Mouse (Mus musculus) embryonic facial prominence, embryonic 10.5 days (tissue): Measurements from ENCODE around the gene Sfi1. TPM values are rescaled to one million over a fixed set of nuclear protein-coding genes. Genes with fewer than 3 reads are reported as not detected.
"Not testable (repeated sequence)": the region's sequence is repeated elsewhere in the genome, so short reads cannot be mapped to it uniquely, and the experiment has no call there.

Experiments
- DNase-seq: peaks from one replicate; pipeline ENCODE4 v3.0.0-alpha.2; 2017; ENCODE audit warnings: low spot score
- H3K27ac ChIP-seq: fragments of 300-500 bp; sonication (generic); replicated peaks from 2 replicates; pipeline ENCODE4 v1.5.1; 2016; ENCODE audit warnings: mild to moderate bottlenecking
- H3K27me3 ChIP-seq: fragments of 300-500 bp; sonication (generic); replicated peaks from 2 replicates; pipeline ENCODE4 v1.6.1; 2016; ENCODE audit warnings: low read depth, mild to moderate bottlenecking; ENCODE audit not compliant: poor library complexity, severe bottlenecking
- H3K36me3 ChIP-seq: fragments of 300-500 bp; sonication (generic); replicated peaks from 2 replicates; pipeline ENCODE4 v1.6.1; 2016; ENCODE audit warnings: mild to moderate bottlenecking, moderate library complexity
- H3K4me1 ChIP-seq: fragments of 300-500 bp; sonication (generic); 2 replicates; pipeline ENCODE4 v1.6.1; 2016
- H3K4me3 ChIP-seq: fragments of 300-500 bp; sonication (generic); 2 replicates; pipeline ENCODE4 v1.5.1; 2016; ENCODE audit warnings: mild to moderate bottlenecking, moderate library complexity
- H3K9me3 ChIP-seq: fragments of 300-500 bp; sonication (generic); 2 replicates; pipeline ENCODE4 v1.6.1; 2016; ENCODE audit warnings: mild to moderate bottlenecking
- WGBS: fragments of 180-500 bp; shearing (Covaris S2); methylation state at CpG from one replicate; pipeline ENCODE4 v1.1.7; 2016; 5-methylcytosine and 5-hydroxymethylcytosine counted together
- polyA plus RNA-seq: library from polyadenylated mRNA; unstranded; fragments of >200 nt; fragmentation: Nextera tagmentation; extraction: Ambion mirVana; gene quantifications from 2 replicates; pipeline ENCODE4 v1.2.1, GENCODE M21; 2016

The Sfi1 gene
- polyA plus RNA-seq, 1 experiment from 2014 or later = 12.1 TPM

DNA sequence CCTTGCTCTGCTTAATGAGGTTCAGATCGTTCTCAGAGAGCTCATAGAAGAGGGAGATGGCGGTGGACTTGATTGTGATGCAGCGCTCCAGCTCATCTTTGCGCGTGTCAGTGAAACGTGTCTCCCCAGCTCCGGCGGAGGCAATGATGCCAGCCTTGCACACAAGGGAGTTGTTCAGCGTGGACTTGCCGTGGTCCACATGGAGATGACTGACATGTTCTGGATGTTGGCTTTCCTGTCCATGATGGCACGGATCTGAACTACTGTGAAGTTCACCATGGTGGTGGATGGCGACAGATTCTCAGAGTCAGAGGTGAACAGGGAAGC, 42.6 kb downstream of the Sfi1 start:
- H3K9me3 ChIP-seq = peaks cover 20% of the 10 kb centered on the region
- 96% methylated on average over 12 of the region's 12 CpGs for WGBS
- H3K27me3 ChIP-seq, H3K4me3 ChIP-seq, H3K4me1 ChIP-seq, DNase-seq, H3K27ac ChIP-seq: not testable (repeated sequence)
- peaks cover 17% of the 10 kb centered on the region for H3K36me3 ChIP-seq

DNA sequence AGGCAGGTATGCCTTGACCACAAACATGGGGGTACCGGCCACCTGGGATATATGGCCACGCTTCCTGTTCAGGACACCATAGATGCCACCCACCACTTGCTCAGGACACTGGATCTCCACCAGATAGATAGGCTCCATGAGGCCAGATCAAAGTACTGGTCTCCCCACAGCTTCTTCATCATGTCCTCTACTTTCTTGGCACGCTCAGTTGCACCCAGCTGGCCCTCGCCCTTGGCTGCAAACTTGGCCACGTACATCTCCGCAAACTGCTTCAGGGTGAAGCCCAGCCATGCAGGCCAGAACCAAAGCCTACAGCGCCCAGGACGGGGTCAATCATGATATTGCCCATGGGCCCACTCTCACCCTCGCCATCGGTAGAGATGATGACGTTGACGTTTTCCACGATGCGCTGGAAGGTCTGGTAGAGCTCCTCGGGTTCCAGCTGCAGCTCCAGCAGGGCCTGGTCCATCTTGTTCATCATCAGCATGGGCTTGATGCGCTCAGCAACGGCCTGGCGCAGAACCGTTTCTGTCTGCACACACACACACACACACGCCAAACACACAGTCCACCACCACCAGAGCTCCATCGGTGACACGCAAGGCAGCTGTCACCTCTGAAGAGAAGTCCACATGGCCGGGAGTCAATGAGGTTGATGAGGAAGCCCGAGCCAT, 43.1 kb downstream of the Sfi1 start:
- Histone ChIP-seq H3K9me3 (peaks cover 20% of the 10 kb centered on the region), H3K36me3 (peaks cover 17% of the 10 kb centered on the region)
- not testable (repeated sequence) for H3K27ac ChIP-seq, H3K4me1 ChIP-seq, H3K27me3 ChIP-seq, H3K4me3 ChIP-seq, DNase-seq
- WGBS = 95% methylated on average over 24 of the region's 24 CpGs

DNA sequence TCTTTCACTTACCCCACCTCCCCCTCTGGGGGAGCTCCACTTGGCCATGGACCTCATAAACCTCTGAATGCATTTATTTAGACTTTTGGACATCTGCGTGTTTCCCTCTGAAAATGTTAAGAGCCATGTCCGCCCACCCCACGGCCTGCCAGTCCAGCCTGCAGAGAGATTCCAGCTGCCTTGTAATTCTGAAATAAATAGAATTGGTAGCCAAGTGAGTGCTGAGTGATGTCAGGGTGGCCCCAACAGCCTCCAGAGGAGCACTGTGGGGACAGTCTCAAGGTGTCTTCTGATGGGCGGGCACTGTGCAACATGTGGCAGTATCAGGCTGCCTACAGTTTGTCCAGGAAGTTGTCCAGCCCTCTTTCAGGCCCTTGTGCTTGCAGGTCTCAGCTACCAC, 43.8 kb downstream of the Sfi1 start:
- Histone ChIP-seq H3K9me3 (peaks cover 20% of the 10 kb centered on the region), H3K36me3 (peaks cover 17% of the 10 kb centered on the region)
- H3K27me3 ChIP-seq, H3K4me1 ChIP-seq, H3K4me3 ChIP-seq, DNase-seq, H3K27ac ChIP-seq: not testable (repeated sequence)
- WGBS = 96% methylated on average over 4 of the region's 4 CpGs

DNA sequence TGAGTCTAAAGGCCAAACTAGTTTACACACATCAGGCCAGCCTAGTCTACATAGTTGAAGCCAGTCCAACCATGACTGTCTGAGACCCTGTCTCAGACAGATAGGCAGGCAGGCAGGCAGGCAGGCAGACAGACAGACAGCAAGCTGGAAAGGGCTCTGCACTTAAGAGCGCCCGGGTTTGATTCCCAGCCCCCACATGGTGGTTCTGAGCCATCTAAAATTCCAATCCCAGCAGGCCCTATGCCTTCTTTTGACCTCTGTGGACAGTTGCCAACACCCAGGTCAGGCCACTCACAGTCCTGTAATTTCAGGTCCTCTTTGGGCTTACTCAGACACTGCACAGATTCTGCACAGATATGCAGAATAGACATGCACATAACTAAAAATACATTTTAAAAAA, 46.5 kb downstream of the Sfi1 start:
- not testable (repeated sequence) for H3K27ac ChIP-seq
- WGBS = 84% methylated on average over 2 of the region's 2 CpGs

DNA sequence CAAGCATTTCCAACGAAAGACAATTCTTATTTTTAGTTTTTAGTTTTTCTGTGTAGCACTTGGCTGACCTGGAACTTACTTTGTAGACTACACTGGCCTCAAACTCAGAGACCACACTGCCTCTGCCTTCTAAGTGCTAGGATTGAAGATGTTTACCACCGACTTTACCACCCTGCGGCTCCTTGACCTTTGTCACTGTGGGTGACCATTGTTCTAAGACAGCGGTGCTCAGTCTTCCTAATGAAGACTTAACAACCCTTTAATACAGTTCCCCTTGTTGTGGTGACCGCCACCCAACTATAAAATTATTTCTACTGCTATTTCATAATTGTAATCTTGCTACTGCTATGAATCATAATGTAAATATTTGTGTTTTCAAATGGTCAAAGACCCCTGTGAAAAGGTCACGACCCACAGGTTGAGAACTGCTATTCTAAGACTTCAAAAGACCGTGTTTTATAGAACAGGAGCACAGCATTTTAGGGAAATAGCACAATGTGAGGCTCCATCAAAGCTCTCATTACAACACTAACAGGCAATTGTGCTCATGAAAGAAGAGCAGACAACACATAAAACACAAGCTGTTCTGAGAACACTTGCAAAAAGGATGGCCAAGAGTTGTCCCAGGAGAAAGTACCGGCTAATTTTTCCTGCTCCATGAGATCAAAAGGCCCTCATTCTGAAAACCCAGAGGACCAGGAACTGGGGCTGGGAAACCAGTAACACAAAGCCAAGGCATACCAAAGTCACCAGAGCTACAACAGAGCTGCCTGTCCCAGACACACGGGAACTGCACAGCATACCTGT, 47.7 kb downstream of the Sfi1 start:
- H3K36me3 ChIP-seq, H3K27me3 ChIP-seq, DNase-seq, H3K4me3 ChIP-seq, H3K27ac ChIP-seq, H3K4me1 ChIP-seq: not testable (repeated sequence)
- peaks cover 18% of the 10 kb centered on the region for H3K9me3 ChIP-seq
- WGBS = 83% methylated on average over 9 of the region's 9 CpGs

More for the DNA sequence above, 46.5 kb downstream of the Sfi1 start:
- H3K4me1 ChIP-seq, H3K4me3 ChIP-seq, H3K27me3 ChIP-seq, DNase-seq: not testable (repeated sequence)
- H3K9me3 ChIP-seq = peaks cover 18% of the 10 kb centered on the region
- H3K36me3 ChIP-seq = peaks cover 11% of the 10 kb centered on the region

GRCm38 (mm10) chr11:3143984-3144383, 49.3 kb downstream of the Sfi1 start:
- peaks cover 13% of the 10 kb centered on the region for H3K9me3 ChIP-seq
- H3K36me3 ChIP-seq, H3K27ac ChIP-seq, H3K4me3 ChIP-seq, H3K27me3 ChIP-seq, DNase-seq, H3K4me1 ChIP-seq: not testable (repeated sequence)
- 88% methylated on average over 3 of the region's 3 CpGs for WGBS

GRCm38 (mm10) chr11:3142413-3142812, 50.9 kb downstream of the Sfi1 start:
- H3K27ac ChIP-seq, H3K36me3 ChIP-seq, DNase-seq, H3K4me3 ChIP-seq, H3K27me3 ChIP-seq, H3K4me1 ChIP-seq: not testable (repeated sequence)
- 86% methylated on average over 4 of the region's 5 CpGs for WGBS
- peaks cover 20% of the 10 kb centered on the region for H3K9me3 ChIP-seq

GRCm38 (mm10) chr11:3140967-3141535, 52.2 kb downstream of the Sfi1 start:
- not testable (repeated sequence) for H3K4me3 ChIP-seq, H3K4me1 ChIP-seq

DNA sequence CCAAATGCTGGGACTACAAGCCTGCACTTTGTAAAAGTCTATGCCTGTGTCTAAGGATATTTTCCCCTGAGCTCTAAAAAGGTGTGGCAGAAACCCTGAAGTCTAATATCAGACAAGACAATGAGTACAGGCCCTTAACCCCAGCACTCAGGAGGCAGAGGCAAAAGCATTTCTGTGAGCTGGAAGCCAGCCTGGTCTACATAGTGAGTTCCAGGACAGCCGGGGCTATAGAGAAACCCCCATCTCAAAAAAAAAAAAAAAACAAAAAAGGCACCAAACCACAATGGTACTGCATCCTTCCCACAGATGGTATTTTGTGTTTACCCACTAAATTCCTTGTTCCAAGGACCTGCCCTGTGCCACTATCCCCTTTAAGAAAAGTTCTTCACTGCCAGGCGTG, 54.9 kb downstream of the Sfi1 start:
- not testable (repeated sequence) for H3K27me3 ChIP-seq, H3K27ac ChIP-seq, H3K36me3 ChIP-seq, H3K4me1 ChIP-seq, DNase-seq, H3K4me3 ChIP-seq
- WGBS = 85% methylated on average over 2 of the region's 2 CpGs
- peaks cover 20% of the 10 kb centered on the region for H3K9me3 ChIP-seq

More at GRCm38 (mm10) chr11:3140967-3141535, 52.2 kb downstream of the Sfi1 start:
- H3K27me3 ChIP-seq, DNase-seq, H3K36me3 ChIP-seq, H3K27ac ChIP-seq: not testable (repeated sequence)
- H3K9me3 ChIP-seq = peaks cover 23% of the 10 kb centered on the region

DNA sequence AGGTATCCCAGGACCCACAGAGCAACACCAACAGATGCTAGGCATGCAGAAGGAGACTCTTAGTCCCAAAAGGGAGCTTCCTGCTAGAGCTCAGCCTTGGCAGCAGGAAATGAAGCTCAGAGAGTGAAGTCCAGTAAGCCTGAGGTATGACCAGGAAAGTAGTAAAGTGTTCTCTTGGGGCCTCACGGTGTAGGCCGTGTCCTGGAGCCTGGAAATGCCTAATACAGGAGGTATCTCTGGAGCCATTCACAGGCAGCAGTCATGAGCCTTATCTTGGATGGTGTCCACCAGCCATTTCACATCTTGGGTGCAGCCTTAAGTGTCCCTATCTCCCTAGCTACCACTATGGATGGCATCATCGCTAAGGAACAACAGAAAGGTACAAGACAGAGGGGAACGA, 56.0 kb downstream of the Sfi1 start:
- H3K9me3 ChIP-seq = peaks cover 21% of the 10 kb centered on the region
- H3K36me3 ChIP-seq, H3K27ac ChIP-seq, H3K4me3 ChIP-seq, H3K27me3 ChIP-seq, H3K4me1 ChIP-seq: not testable (repeated sequence)
- 91% methylated on average over 4 of the region's 4 CpGs for WGBS
- peak; percentile 35 for DNase-seq

DNA sequence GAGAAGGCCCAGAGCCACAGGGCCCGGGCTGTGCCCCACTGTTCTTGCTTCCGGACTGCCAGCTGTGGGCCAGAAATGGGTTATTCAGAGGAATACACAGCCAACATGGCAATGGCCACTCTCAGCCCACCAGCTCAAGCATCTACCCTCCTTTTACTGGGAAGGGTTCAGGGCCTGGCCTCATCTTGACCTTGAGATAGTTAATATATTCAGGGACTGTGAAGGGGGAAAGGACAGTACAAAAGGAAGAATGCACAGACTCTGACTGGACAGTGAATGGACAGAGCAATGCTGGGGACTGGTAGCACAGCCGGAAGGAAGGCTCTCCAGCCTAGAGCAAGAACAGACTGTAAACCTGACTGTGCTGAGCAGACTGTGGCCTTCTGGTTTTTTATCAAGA, 57.3 kb downstream of the Sfi1 start:
- not testable (repeated sequence) for H3K4me1 ChIP-seq, DNase-seq, H3K27me3 ChIP-seq, H3K27ac ChIP-seq, H3K4me3 ChIP-seq, H3K36me3 ChIP-seq
- peaks cover 20% of the 10 kb centered on the region for H3K9me3 ChIP-seq
- WGBS = 91% methylated on average over 3 of the region's 3 CpGs

GRCm38 (mm10) chr11:3135391-3135790, 57.9 kb downstream of the Sfi1 start:
- H3K4me1 ChIP-seq, H3K27ac ChIP-seq, DNase-seq, H3K27me3 ChIP-seq, H3K4me3 ChIP-seq: not testable (repeated sequence)
- Histone ChIP-seq H3K36me3 (peaks cover 13% of the 10 kb centered on the region), H3K9me3 (peaks cover 20% of the 10 kb centered on the region)
- WGBS = 97% methylated on average over 4 of the region's 7 CpGs

DNA sequence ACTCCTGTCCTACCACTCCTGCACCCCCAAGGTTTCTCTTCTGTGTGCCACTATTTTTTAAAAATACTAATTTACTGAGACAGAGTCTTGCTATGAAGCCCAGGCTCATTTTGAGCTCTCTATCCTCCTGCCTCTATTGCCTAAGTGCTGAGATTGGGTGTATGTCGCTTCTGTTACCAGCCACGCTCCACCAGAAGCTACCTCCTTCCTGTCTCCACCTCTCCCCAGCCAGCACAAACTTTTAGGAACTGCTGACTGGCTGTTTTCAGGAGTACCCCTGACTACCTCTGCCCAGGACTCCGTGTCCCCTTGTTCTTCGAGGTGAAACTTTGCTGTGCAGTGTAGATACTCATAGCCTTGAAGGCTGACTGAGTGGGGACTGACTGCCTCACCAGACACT, 59.9 kb downstream of the Sfi1 start:
- H3K27ac ChIP-seq, DNase-seq, H3K27me3 ChIP-seq, H3K4me3 ChIP-seq, H3K4me1 ChIP-seq: not testable (repeated sequence)
- 67% methylated on average over 1 of the region's 4 CpGs for WGBS
- H3K9me3 ChIP-seq = peaks cover 20% of the 10 kb centered on the region
- peaks cover 21% of the 10 kb centered on the region for H3K36me3 ChIP-seq
